Mouse (Mus musculus) intestine, embryonic 15.5 days (tissue): ENCODE data around the gene Bcs1l. TPM values are rescaled to one million over a fixed set of nuclear protein-coding genes. Genes with fewer than 3 reads are reported as not detected.

Experiments used
- ATAC-seq: fragments of 200-750 bp; cut with Nextera tagmentation; 2 replicates; pipeline ENCODE4 v1.8.0; 2017; ENCODE audit warnings: moderate TSS enrichment, moderate library complexity
- H3K27ac ChIP-seq: fragments of 300-500 bp; sonication (generic); 2 replicates; pipeline ENCODE4 v1.5.1; 2015; ENCODE audit warnings: mild to moderate bottlenecking, inconsistent platforms
- H3K27me3 ChIP-seq: fragments of 300-500 bp; sonication (generic); replicated peaks from 2 replicates; pipeline ENCODE4 v1.6.1; 2015; ENCODE audit warnings: inconsistent platforms
- H3K36me3 ChIP-seq: fragments of 300-500 bp; sonication (generic); 2 replicates; pipeline ENCODE4 v1.6.1; 2015; ENCODE audit warnings: inconsistent platforms
- H3K4me1 ChIP-seq: fragments of 300-500 bp; sonication (generic); replicated peaks from 2 replicates; pipeline ENCODE4 v1.6.1; 2015; ENCODE audit warnings: inconsistent platforms
- H3K4me2 ChIP-seq: fragments of 300-500 bp; sonication (generic); replicated peaks from 2 replicates; pipeline ENCODE4 v1.6.1; 2015; ENCODE audit warnings: mild to moderate bottlenecking, inconsistent platforms
- H3K4me3 ChIP-seq: fragments of 300-500 bp; sonication (generic); replicated peaks from 2 replicates; pipeline ENCODE4 v1.5.1; 2015; ENCODE audit warnings: inconsistent platforms
- H3K9ac ChIP-seq: fragments of 300-500 bp; sonication (generic); 2 replicates; pipeline ENCODE4 v1.6.1; 2015; ENCODE audit warnings: inconsistent platforms
- H3K9me3 ChIP-seq: fragments of 300-500 bp; sonication (generic); 2 replicates; pipeline ENCODE4 v1.6.1; 2016; ENCODE audit warnings: inconsistent platforms
- WGBS: fragments of 180-500 bp; shearing (Covaris S2); methylation state at CpG from one replicate; pipeline ENCODE4 v1.1.7; 2015; 5-methylcytosine and 5-hydroxymethylcytosine counted together
- polyA plus RNA-seq: library from polyadenylated mRNA; unstranded; fragments of >200 nt; fragmentation: Nextera tagmentation; extraction: Ambion mirVana; gene quantifications from 2 replicates; pipeline ENCODE4 v1.2.1, GENCODE M21; 2015

The Bcs1l gene
- 21.9 and 22.1 TPM in 2 replicates for polyA plus RNA-seq

DNA sequence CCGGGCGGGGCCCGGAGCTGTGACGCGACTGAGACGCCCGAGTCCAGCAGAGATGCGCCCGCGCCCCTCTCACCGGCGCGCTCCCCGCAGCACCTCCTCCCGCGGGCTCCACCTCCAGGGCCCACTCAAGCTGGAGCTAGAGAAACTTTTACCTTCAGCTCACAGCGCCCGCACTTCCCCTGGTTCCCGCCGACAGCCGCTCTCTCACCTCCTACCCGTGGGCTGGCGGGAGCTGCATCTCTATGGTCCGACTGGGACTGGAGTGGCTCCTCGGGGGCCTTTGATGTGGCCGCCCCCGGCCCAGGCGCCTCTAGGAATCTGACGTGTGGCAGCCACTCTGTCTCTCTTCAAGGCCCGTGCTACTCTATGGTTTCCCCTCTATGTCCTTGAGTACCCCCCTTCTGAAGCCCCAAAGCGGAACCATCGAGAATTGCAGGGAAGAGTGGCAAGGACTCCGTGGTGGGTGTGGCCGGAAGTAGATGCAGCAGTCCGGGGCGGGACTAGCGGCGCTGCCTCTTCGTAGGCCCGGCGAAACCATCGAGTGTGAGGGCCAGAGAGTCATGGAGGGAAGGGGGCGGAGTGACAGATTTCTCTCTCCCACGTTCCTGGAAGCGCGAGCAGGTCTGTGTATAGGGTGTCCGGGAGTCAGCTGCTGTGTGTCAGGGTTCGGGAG lies at the start of gene Bcs1l, which contains the start of gene Zfp142:
Gene Bcs1l, plus strand, starts transcription at position 517 of the 673 bp plus-strand sequence.
Gene Zfp142, minus strand, starts transcription at position 474 of the 673 bp plus-strand sequence.
- H3K27me3 ChIP-seq: no peaks in the 10 kb centered on the region
- peak; percentile 99 for ATAC-seq
- H3K9ac ChIP-seq: peak within 1 kb of the TSS; percentile 71
- H3K27ac ChIP-seq: peak within 1 kb of the TSS; percentile 89
- H3K4me1 ChIP-seq: peaks cover 11% of the 10 kb centered on the region; the same call in 1 of the 2 replicates
- under 1% methylated on average over 48 of the region's 48 CpGs for WGBS
- peak within 1 kb of the TSS; percentile 76 for H3K4me2 ChIP-seq
- H3K36me3 ChIP-seq: peaks cover 6% of the 10 kb centered on the region; the same call in 1 of the 2 replicates
- H3K9me3 ChIP-seq: no peaks in the 10 kb centered on the region
- peak within 1 kb of the TSS; percentile 94 for H3K4me3 ChIP-seq

DNA sequence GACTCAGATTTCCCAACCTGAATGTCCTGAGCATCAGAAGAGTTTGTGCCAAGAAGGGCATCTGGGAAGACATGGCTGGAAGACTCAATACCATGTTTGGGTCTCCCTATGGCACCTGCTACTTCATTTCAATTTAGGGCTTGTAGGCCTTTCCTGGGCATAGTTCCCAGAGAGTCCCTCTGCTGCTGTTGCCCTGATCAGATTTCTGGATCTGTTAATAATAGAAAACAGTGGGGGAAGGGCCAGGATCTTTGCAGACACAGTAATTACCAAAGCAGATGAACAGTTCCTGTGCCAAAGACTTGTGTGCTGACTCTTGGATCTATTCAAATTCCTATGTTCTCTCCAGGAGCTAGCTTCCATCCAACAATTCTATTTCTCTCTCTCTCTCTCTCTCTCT lies 49.4 kb upstream of the Bcs1l start:
- H3K4me2 ChIP-seq: no peak overlapping the region
- no peak overlapping the region for H3K9ac ChIP-seq
- H3K9me3 ChIP-seq: no peaks in the 10 kb centered on the region
- H3K36me3 ChIP-seq: no peaks in the 10 kb centered on the region
- ATAC-seq: no peak
- H3K4me1 ChIP-seq: 0 out of 2 replicates have a peak, but pooled peaks cover 4% of the 10 kb centered on the region
- H3K27ac ChIP-seq: no peak overlapping the region
- no peaks in the 10 kb centered on the region for H3K27me3 ChIP-seq
- H3K4me3 ChIP-seq: no peak overlapping the region

DNA sequence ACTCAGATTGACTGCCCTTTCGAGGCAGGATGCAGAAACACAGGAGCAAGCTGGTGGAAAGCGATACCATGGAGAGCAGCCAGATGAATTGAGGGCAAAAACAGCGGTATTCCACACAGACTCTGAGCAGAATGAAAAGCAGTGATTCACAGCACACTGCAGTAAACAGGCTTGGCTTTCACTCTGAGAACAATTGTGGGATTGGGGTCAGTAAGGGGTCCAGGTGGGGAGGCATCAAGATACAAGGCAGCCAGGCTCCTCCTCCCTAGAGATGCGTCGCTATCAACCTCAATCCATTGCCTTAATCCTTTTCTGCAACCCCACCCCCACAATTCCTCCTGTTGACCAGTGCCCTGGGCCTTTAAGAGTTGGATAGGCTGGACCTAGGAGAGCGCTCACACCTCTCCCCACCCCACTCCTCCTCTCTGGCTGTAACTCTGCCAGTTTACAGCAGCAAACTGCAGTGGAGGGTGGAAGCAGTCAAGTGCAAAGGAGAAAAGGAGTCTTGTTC lies 45.6 kb upstream of the Bcs1l start, which contains the start of gene Plcd4:
Gene Plcd4, plus strand, starts transcription at position 438 of the 511 bp plus-strand sequence.
- Histone ChIP-seq H3K36me3 (no peaks in the 10 kb centered on the region), H3K4me1 (0 out of 2 replicates have a peak, but pooled peaks cover 4% of the 10 kb centered on the region), H3K27me3 (no peaks in the 10 kb centered on the region), H3K9ac (no peak within 1 kb of the TSS), H3K4me3 (no peak within 1 kb of the TSS), H3K4me2 (no peak within 1 kb of the TSS), H3K9me3 (no peaks in the 10 kb centered on the region), H3K27ac (no peak within 1 kb of the TSS)
- ATAC-seq: no peak
- WGBS: 5% methylated on average over 6 of the region's 6 CpGs

DNA sequence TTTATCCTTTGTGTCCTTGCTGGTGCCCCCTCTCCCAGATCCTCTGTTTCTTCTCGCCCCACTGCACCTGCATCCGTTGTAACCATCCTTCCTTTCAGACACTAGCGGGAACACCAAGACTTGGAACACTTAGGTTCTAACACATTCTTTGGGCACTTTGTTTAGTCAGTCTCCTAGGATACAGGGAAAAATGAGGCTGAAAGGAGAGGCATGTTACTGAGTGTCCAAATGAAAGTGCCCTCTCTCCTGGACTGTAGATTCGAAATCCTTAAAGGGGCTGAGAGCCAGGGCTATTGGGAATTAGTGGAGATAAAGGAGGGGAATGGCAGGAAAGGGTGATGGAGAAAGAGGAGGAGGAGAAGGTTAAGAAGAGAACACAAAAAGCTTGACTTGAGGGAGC lies 43.9 kb upstream of the Bcs1l start, which contains the start of gene Usp37:
Gene Usp37, minus strand, starts transcription at position 101 of the 400 bp plus-strand sequence.
- Histone ChIP-seq H3K27ac (no peak within 1 kb of the TSS), H3K4me1 (0 out of 2 replicates have a peak, but pooled peaks cover 4% of the 10 kb centered on the region), H3K36me3 (no peaks in the 10 kb centered on the region), H3K9me3 (no peaks in the 10 kb centered on the region), H3K27me3 (no peaks in the 10 kb centered on the region), H3K9ac (no peak within 1 kb of the TSS), H3K4me2 (no peak within 1 kb of the TSS), H3K4me3 (no peak within 1 kb of the TSS)
- ATAC-seq: no peak
- 84% methylated on average over 4 of the region's 4 CpGs for WGBS

DNA sequence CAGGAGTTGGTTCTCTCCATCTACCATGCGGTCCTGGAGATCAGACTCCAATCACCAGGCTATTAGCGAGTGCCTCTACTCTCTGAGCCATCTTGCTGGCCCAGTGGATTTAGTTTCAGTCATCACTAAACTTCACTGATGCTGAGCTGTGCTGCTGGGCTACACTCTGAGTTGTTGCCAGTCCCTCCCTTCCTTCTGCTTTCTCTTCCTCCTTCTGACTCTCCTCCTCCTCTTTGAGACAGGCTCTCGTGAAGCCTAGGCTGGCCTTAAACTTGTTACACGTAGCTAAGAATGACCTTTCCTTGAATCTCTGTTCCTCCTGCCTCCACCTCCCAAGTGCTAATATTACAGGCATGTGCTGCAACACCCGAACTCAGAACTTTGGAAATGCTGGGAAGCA lies 29.0 kb upstream of the Bcs1l start:
- H3K4me1 ChIP-seq: no peaks in the 10 kb centered on the region
- no peaks in the 10 kb centered on the region for H3K9me3 ChIP-seq
- no peak for ATAC-seq
- 81% methylated on average over 5 of the region's 5 CpGs for WGBS
- no peak overlapping the region for H3K27ac ChIP-seq
- H3K4me2 ChIP-seq: no peak overlapping the region
- H3K4me3 ChIP-seq: no peak overlapping the region
- no peaks in the 10 kb centered on the region for H3K27me3 ChIP-seq
- H3K36me3 ChIP-seq: no peaks in the 10 kb centered on the region
- H3K9ac ChIP-seq: no peak overlapping the region

DNA sequence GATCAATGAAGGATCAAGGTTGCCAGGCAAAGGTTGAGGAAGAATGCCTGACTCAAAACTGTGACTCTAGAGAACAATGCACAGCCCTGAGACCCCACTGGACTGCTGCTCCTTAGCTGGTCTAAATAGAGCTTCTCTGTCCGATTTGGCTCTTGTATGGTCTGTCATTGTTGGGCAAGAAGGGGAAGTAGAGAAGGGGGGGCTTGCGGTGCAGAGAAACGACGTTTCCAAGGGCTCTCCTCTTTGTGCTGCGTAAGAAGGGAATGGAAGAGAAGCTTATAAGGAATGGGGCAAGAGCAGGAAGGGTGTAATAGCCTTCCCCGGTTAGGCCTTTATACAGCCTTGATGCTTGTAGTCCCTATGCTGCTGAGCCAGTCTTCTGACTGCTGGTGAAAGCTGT lies 22.3 kb upstream of the Bcs1l start:
- no peak overlapping the region for H3K27ac ChIP-seq
- no peak overlapping the region for H3K4me3 ChIP-seq
- no peaks in the 10 kb centered on the region for H3K4me1 ChIP-seq
- peaks cover 47% of the 10 kb centered on the region for H3K36me3 ChIP-seq
- H3K27me3 ChIP-seq: no peaks in the 10 kb centered on the region
- no peak for ATAC-seq
- H3K9me3 ChIP-seq: no peaks in the 10 kb centered on the region
- WGBS: 93% methylated on average over 6 of the region's 6 CpGs
- H3K4me2 ChIP-seq: no peak overlapping the region
- H3K9ac ChIP-seq: no peak overlapping the region

DNA sequence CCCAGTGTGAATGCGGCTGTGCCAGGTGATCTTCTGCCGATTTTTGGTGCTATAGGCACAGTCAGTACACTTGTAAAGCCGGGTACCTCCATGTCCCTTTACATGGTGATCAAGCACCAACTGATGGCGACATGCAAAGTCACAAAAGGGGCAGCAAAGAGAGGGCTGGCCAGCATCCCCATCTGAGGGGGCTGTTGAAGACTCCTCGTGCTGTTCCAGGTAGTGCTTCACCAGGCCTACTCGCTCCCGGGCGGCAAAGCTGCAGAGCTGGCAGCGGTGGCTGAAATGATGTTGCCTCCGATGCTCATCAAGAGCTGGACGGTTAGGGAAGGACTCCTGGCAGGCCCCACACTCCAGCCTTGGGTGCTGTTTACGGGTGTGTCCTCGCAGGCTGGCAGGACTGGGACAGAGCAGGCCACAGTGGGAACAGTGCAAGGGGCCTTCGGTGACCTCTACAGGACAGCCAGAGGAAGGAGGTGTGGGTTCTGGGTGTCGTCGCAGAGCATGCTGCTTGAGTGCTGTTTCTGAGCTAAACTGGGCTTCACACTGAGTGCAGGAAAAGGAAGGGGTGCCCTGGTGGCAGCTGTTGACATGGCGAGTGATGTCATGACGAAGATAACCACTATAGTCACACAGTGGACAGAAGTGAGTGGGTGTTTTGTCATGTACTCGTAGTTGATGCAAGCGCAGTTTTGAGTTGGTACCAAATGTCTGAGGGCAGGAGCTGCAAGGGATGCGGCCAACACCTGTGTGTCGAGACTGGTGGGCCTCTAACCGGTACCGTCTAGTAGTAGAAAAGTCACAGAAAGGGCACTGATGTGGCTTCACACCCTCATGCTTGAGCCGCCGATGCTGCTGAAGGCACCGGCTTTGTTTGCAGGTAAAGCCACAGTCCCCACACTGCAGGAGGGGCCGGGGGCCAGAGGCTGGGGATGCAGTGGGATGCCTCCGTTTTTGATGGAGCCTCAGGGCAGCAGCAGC lies 18.1 kb upstream of the Bcs1l start:
- peaks cover 70% of the 10 kb centered on the region for H3K36me3 ChIP-seq
- 91% methylated on average over 29 of the region's 29 CpGs for WGBS

DNA sequence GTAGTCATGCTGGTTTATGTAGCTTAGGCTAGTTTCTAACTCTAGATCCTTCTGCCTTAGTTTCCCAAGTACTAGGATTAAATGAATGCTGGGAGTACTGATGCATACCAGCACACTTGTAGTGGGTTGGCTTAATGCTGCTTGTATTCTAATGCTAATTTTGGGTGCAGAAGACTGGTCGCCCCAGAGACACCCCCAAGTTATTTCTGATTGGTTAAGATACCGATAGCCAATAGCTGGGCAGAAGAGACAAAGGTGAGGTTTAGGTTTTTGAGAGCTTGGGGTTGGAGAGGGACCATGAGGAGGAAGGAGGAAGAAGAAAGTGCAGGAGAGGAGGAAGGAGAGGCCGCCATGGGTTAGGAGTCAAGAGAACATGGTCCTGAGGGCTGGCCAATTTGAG lies 5.5 kb upstream of the Bcs1l start:
- H3K27ac ChIP-seq: no peak overlapping the region
- peaks cover 8% of the 10 kb centered on the region; the same call in 1 of the 2 replicates for H3K4me1 ChIP-seq
- H3K4me3 ChIP-seq: no peak overlapping the region
- H3K9ac ChIP-seq: no peak overlapping the region
- WGBS: 85% methylated on average over 3 of the region's 3 CpGs
- H3K4me2 ChIP-seq: no peak overlapping the region
- no peaks in the 10 kb centered on the region for H3K9me3 ChIP-seq
- no peaks in the 10 kb centered on the region for H3K27me3 ChIP-seq
- no peak for ATAC-seq
- peaks cover 14% of the 10 kb centered on the region for H3K36me3 ChIP-seq

More for the DNA sequence above, 18.1 kb upstream of the Bcs1l start:
- Histone ChIP-seq H3K9me3 (no peaks in the 10 kb centered on the region), H3K27ac (no peak overlapping the region), H3K4me2 (no peak overlapping the region), H3K4me1 (no peaks in the 10 kb centered on the region), H3K9ac (no peak overlapping the region), H3K27me3 (no peaks in the 10 kb centered on the region), H3K4me3 (no peak overlapping the region)
- no peak for ATAC-seq

DNA sequence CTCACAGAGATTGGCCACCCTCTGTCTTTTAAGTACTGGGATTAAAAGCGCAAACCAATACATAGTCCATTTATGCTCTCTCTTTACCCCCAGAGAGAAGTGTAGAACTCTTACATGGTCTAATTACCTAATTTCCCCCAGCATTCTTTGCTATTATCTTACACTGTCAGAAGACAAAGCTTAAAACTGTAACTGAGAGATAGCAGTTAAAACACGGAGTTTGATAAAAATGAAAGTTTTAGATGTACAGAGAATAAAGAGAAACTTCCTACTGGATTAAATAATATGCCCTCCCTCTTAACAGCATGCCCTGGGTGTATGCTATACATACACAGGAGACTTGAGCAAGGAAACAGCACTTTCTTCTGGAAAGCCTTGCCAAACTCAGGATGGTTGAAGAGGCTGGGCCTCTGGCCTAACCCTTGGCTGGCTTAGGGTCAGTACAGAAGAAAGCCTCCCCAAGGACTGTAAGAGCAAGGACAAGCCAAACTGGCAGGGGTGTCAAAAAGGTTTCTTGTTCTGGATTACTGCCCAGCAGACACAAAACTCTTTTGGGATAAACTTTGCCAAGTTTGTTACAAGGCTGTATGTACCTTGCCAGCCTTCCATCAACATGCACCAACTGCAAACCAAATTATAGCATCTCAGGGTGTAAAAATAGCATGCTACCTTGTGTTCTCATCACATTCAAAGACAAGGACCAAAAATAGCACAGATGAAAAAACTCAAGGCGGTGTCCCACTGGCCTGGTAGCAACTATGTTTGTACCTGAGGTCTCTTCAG lies 3.3 kb upstream of the Bcs1l start:
- peaks cover 11% of the 10 kb centered on the region; the same call in 1 of the 2 replicates for H3K4me1 ChIP-seq
- H3K9ac ChIP-seq: no peak overlapping the region
- H3K4me2 ChIP-seq: no peak overlapping the region
- no peak overlapping the region for H3K4me3 ChIP-seq
- no peak for ATAC-seq
- WGBS: 95% methylated on average over 3 of the region's 3 CpGs
- H3K9me3 ChIP-seq: no peaks in the 10 kb centered on the region
- no peaks in the 10 kb centered on the region for H3K36me3 ChIP-seq
- no peak overlapping the region for H3K27ac ChIP-seq
- H3K27me3 ChIP-seq: no peaks in the 10 kb centered on the region

DNA sequence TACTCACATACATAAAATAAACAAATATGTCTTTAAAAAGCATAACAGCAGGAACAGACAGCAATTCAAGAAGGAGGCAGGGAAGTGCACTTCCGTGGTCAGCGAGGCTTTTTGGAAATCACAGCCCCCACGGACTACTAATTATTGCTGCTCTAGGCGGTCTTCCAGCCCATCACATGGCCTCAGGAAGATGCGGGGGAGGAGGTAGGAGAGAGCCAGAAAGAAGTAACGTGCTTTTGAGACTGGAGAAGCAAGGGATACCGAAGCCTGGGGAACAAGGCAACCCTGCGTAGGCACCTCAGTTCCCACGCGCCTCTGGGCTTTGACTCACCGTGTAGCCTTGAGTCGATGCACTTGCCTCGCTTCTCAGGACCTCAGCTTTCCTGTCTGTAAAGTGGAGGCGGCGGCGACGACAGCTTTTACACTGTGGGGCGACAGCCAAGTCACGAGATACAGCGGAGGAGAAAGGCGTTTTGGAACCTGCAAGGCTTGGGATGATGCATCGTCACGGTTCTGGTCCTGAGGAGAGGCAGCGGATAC lies 786 bp upstream of the Bcs1l start:
- H3K4me3 ChIP-seq: peak overlapping the region; percentile 94
- under 1% methylated on average over 24 of the region's 24 CpGs for WGBS
- peak overlapping the region; percentile 76 for H3K4me2 ChIP-seq
- H3K9me3 ChIP-seq: no peaks in the 10 kb centered on the region
- peaks cover 11% of the 10 kb centered on the region; the same call in 1 of the 2 replicates for H3K4me1 ChIP-seq
- no peaks in the 10 kb centered on the region for H3K27me3 ChIP-seq
- ATAC-seq: no peak
- H3K36me3 ChIP-seq: peaks cover 6% of the 10 kb centered on the region; the same call in 1 of the 2 replicates
- H3K9ac ChIP-seq: peak overlapping the region; percentile 71
- H3K27ac ChIP-seq: peak overlapping the region; percentile 89

DNA sequence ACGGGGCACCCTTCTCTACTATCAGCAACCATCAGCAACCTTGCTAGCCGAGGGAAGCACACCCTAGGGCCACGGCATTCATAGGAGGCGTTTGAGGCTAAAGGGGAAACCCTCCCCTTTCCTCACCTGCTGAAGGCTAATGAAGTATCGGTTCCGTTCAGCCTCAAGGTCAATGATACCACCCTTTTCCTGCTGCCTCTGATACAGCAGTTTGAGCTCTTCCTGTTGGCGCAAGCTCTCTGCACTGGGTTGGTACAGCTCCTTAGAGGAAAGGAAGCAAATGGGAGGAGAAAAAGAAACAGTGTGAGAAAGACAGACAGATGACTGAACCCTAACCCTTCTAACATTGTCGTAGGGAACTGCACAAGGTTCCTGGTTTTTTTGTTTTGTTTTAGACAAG lies 6.3 kb downstream of the Bcs1l start:
- Histone ChIP-seq H3K36me3 (peaks cover 41% of the 10 kb centered on the region), H3K4me3 (no peak overlapping the region), H3K27ac (no peak overlapping the region), H3K9ac (no peak overlapping the region), H3K27me3 (no peaks in the 10 kb centered on the region), H3K4me2 (no peak overlapping the region), H3K9me3 (no peaks in the 10 kb centered on the region), H3K4me1 (no peaks in the 10 kb centered on the region)
- no peak for ATAC-seq
- 78% methylated on average over 8 of the region's 8 CpGs for WGBS
